Mouse (Mus musculus) fibroblast of lung, adult 2 months (primary cell): ENCODE results near the gene Gm10644.

ENCODE experiments used
- DNase-seq: peaks from one replicate; pipeline ENCODE4 v3.0.0-alpha.2; 2011; ENCODE audit warnings: low read depth

The Gm10644 gene

DNA sequence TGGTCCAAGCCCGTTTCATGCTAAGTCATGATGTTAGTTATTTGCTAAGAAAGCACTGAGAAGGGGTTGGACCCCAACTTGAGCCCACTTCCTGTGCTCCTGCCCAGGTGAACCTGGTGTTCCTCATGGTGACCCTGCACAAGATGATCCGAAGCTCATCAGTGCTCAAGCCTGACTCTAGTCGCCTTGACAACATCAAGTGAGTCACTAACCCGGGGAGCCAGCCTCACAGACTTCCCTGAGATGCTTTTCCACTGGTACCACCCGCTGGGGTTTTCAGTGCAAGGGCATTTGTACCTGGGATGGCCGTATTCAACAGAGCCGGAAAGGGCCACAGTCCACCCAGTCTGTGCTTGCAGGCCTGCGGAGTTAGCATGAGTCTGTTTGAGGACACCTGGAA is 19.6 kb downstream of the Gm10644 start:
- no peak for DNase-seq

DNA sequence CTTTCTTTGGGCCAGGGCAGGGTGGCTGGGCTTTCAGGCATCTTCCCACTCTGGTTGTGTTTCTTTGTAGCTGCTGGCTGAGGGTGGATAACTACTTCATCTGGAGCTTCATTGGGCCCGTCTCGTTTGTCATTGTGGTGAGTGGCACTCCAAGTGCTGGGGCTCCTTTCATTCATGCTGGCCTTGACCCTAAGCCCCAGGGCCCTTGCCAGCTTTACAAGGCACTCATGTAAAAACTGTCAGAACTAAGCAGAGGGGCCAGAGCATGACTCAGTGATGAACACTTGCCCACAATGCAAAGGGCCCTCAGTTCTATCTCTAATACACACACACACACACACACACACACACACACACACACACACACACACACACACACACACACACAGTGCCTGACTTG is 20.0 kb downstream of the Gm10644 start:
- no peak for DNase-seq

DNA sequence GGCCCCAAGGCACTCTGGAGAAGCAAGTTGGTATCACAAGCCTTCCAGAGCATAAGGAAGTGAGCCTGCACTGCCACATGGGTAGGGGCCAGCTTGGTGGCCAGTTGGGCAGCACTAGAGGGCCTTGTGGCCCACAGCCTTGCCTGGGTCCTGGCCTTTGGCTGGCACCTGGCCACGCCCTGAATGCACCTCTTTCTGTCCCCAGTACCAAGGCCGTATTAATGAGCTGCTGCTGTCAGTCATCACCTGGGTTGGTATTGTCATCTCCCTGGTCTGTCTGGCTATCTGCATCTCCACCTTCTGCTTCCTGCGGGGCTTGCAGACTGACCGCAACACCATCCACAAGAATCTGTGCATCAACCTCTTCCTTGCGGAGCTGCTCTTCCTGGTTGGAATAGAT is 20.8 kb downstream of the Gm10644 start:
- DNase-seq, result no peak

DNA sequence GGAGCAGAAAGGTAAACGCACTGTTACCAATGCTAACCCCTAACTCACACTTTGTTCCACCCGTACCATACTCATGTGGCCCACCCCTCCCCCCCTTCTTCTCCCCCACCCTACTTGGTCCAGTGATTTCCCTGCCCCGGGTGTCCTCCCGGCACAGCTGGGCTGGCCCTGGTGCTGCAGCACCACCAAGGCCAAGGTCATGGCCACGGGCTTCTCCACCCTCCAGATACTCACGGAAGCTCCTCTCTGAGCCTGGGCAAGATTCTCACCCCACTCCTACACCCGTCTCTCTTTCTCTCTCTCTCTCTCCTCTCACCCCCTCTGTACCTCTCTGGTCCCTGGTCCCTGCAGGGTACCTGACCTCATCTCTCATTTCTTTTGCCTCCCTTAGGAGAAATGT is 28.7 kb downstream of the Gm10644 start:
- DNase-seq, result no peak

DNA sequence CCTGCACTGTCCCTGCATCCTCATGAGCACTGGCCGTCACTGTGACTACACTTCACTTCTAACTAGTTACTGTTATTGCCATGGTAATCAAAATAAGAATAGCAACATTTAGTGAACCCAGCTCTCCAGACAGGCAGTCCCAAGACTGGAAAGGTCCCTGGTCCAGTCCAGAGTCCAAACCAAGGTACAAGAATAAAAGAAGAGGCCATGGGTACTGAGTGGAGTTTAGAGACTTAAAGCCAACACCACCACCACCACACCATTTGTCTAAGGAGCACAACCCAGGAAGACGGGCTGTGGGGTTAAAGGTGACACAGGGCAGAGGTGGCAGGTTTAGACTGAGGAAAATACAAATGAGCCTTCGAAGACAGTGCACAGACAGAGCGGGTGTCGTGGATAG is 30.4 kb downstream of the Gm10644 start:
- no peak for DNase-seq

DNA sequence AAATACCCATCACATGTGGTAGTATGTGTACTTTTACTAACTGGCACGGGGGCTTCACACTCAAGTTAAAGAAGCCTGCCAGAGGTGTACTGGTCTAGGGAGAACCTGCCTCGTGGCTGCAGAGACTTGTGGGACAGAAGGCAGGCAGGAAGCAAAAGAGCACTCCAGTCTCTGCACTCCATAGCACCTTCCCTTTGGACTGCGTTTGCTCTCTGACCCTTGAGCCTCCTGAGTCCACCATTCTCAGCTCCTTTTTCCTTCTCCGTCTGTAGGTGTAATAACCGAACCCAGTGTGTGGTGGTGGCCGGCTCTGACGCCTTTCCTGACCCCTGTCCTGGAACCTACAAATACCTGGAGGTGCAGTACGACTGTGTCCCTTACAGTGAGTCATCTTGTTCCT is 32.3 kb downstream of the Gm10644 start:
- no peak for DNase-seq

DNA sequence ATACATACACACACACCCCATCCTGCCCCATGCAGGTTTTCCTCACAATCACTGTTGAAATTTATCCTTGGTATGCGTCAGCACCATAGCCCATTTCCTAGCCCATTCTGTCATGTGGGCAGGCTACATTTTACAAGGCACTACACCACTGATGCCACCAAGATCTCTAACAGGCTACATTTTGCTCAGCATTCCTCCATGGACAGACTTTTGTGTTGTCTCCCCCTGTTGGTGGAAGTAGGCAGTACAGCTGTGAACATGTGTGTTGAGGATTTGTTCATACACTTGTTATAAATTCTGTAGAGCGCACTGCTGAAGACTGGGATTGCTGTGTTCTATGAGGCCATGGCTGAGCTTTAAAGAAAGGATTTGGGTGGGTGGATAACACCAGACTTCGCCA is 33.4 kb downstream of the Gm10644 start:
- peak; percentile 49 for DNase-seq

DNA sequence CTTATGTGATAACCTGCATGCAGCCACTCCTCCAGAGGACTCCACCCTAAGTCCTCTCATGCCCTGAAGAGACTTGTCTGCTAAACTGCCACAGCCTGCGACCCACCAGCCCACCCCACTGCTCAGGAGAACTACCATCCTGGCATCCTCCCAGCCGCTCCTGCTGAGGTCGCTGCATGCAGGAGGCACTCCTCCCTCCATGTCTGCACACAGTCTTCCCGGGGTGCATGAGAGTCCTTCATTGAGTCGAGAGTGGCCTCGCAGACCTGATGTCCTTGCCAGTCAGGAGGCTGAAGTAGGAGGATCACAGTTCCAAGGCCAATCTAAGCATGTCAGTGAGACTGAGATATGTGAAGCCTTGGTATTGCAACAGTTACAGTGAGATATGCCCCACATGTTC is 37.4 kb downstream of the Gm10644 start:
- no peak for DNase-seq

DNA sequence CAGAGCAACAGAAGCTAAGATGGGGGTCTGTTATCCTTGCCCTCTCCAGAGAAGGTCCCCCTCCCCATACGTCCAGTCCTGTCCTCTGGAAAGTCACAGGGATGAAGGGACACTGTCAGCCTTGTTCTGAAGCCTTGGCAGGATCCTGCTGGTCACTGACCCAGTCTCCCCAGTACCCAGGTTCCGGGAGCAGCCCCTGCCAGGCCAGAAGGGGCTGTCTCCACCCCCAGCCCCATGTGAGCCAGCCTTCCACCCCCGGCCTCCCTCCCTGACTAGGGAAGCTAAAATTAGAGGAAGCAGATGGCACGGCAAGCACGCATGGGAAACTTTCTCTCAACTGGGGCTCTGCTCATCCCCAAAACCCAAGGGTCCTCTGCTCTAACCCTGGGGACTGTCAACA is 39.0 kb downstream of the Gm10644 start:
- no peak for DNase-seq

DNA sequence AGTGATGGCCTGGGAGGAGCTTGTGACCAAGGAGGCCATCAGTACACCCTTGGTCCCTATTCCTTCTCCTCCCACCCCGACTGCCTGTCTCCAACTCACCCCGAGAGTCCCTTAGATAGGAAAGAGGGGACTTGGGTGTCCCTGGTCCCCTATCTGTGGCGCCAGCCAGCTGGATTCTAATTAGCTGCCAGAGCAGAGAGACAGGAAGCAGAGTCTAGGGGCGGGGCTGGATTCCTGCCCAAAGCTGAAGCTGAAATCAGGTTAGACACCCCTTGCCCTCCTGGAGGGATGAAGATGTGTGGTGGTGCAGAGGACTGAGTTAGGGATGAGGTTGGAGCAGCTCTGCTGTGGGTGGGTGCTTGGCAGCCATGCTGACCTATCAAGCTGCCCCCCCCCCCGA is 40.1 kb downstream of the Gm10644 start:
- DNase-seq, result no peak

DNA sequence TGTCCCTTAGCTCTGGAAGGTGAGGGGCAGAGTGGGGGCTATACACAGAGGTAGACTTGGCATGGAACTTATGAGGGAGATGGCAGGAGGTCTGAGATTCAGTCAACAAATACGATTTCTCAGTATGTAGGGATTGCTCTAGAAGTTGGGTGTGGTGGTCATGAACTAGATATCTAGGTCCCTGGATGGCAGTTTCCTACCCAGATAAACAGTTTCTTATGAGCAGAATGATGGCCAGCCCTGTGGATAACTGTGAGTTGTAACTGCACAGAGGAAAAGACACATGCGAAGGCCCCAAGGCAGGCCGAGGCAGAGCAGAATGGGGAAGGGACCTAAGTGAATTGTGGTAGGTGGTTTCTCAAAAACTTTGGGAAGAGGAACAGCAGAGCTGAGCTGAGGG is 40.8 kb downstream of the Gm10644 start:
- DNase-seq, result no peak

DNA sequence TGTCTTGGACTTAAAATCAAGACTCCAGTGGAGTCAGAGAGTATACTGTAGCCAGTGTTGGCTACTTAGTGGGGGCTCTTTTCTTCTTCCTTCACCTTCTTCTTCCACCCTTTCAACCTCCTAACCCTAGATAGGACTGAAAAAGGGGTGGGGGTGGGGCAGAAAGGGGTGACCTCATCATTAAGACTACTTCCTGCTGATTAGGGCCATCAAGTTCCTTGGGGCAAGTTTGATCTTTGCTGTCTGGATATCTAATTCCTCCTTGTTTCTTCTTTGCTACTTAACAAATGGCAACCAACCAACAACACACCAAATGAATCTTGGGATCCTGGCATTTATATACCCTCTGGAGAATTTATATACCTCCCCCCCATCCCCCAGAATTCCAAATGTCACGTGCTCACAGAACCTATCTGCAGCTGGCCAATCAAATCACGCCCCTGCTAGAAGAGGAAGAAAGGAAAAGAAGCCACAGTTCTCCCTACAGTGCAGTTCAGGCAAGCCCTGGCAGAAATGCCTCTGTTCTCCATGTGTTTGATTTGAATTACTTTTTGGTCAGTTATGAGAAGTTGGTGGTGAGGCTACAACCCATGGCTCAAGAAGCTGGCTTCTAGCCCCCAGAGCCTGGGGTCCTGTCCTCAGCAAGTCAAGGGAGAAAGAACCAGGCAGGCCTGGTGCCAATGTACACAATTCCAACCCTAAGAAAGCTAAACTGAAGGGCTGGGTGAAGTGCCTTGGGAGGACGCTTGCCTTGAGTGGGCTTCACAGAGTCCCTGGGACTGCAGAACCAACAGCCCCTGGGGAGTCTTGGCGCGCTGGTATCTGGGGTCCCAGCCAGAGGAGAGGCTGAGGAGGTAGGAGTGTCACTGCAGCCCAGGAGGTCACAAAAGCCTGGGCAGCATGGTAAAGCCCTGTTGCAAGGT is 42.9 kb downstream of the Gm10644 start:
- no peak for DNase-seq

DNA sequence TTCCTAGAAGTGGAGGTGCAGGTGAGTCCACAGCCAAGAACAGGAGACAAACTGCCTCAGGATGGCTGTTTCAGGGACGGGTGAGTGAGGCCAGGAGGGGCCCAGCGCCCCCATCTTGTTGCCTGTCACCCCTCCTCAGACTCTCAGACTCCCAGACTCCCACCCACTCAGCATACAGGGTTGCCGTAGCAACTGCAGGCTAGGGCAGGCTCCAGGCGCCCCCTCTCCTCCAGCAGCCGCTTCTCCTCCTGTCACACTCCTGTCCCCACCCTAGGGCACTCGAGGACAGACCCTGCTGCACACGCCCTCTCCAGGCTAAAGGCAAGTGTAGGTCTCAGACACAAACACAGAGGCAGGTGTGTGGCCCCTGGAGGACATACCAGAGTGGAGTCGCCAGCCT is 45.7 kb downstream of the Gm10644 start:
- DNase-seq, result no peak

DNA sequence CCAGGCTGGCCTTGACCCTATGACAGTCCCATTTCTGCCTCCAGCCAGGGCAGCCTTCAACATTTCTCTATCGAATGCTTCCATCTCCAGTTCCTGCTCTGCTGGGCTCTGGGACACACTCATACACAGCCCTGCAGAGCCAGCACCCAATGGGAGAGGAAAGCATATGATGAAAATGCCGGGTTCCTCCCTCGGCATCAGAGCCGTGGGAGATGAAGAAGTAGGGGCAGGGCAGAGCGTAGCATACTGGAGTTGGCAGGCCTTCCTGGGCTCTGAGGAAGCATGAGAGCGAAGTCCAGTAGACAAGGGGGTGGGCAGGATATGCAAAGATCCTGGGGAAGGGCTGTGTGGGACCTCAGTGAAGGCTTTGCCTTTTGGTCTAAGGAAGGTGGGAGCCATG is 46.4 kb downstream of the Gm10644 start:
- DNase-seq, result no peak

DNA sequence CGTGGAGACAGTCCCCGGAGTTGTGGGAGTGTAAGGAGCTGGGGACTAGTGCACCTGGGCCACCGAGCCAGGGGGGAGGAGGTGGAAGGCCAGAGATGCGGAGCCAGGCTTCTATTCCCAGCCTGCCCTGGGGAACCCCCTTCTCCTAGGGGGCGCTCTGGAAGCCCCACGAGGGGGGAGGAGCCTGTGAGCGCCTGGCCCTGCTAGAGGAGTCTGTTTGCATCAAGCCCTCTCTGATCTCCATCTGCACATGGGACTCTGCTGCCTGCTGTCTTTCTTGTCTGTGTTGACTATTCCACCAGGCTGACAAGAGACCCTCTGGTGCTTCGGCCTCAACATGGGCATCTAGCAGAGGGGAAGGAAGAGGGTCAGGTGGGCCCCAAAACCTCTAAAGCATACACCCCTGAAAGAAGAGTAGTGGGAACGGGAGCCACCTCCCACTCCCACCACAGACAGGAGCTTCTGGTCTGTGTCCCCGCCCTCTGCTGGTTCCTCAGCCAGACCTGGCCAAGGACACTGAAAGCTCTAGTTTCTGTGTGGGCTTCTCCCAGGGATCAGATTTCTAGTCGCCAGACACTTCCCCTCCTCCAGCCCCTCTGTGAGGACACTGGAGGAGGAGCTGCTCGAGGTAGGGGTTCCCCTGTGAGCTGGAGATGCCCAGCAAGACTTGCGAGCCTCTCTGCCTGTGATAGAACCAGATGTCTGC is 51.9 kb downstream of the Gm10644 start:
- no peak for DNase-seq

DNA sequence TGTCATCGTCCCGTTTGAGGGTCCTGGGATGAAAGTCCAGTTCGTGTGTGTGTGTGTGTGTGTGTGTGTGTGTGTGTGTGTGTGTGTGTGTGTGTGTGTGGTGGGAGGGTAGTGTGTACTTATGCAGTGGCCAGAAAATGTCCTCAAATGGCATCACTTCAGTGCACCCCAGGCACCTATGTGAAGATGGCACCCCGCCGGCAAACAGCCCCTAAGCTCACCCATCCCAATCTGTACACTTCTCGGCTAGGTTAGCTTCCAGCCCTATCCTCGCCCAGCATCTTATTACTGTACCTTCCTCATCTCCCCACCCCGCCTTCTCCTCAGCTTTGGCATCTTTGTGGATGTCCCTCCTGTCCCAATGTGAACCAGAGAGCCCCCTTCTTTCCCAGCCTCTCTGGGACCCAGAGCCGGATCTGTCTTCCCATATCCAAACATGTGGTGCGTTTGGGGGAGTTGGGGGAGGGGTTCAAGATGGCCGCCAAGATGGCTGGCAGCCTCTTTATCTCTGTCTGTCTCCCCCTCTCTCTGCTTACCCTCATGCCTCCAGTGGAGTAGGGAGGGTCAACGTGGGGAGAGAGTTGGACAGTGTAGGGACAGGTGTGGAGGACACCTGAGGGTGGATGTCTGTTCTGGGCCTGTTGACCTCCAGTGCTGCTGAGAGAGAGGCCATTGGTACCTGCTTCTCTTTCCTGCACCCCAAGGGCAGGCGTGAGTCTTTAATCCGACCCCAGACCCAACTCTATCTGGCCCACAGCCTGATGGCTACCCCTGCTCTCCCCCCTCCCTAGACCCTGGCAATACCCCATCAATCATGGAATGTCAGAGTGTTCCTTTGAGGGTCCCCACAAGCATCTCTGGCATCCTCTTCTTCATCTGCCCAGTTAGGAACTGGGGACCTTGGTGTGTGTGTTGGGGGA is 53.2 kb downstream of the Gm10644 start:
- no peak for DNase-seq

DNA sequence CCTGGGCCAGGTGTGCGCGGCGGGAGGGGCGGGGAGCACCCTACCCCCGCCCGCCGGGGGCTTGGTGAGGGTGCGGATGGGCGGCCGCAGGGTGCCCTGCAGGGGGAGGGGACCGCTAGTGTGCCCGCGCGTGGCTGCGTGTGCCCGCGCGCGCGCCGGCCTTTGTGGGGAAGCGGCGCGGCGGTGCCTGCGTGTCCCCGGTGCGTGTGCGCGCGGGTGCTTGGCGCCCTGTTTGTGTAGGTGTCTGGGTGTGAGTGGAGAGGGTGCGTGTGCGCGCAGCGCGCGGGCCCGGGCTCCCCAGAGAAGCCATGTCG is 54.1 kb downstream of the Gm10644 start:
- DNase-seq, result no peak

DNA sequence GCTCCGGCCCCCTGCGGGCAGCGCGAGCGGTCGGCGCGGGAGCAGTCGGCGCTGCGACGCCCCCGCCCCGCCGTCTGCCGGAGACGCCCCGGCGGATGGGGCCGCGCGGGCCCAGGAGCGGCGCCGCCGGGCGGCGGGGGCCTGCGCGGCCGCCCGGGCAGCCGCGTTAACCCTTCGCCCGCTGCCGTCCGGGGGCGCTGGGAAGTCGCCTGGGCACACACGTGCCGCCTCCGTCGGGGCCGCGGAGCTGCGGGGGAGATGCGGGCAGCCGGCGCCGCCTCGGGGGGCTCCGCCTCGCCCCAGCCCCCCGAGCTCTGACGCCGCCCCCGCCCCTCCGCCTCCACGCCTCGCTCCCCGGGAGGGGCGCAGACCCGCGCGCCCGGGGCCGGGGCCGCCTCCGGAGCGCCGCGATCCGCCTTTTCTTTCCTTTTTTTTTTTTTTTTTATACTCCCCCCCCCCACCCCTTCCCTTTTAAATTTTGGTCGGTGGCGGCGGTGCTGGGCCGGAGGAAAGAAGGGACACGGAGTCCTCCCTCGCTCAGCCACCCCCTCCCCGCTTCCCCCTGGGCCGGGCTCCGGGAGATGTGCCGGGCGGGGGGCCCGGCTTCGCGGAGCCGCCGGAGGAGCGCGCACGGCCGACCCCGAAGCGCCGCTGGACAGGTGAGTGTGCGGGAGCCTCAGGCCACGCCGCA is 54.6 kb downstream of the Gm10644 start:
- DNase-seq, result no peak

DNA sequence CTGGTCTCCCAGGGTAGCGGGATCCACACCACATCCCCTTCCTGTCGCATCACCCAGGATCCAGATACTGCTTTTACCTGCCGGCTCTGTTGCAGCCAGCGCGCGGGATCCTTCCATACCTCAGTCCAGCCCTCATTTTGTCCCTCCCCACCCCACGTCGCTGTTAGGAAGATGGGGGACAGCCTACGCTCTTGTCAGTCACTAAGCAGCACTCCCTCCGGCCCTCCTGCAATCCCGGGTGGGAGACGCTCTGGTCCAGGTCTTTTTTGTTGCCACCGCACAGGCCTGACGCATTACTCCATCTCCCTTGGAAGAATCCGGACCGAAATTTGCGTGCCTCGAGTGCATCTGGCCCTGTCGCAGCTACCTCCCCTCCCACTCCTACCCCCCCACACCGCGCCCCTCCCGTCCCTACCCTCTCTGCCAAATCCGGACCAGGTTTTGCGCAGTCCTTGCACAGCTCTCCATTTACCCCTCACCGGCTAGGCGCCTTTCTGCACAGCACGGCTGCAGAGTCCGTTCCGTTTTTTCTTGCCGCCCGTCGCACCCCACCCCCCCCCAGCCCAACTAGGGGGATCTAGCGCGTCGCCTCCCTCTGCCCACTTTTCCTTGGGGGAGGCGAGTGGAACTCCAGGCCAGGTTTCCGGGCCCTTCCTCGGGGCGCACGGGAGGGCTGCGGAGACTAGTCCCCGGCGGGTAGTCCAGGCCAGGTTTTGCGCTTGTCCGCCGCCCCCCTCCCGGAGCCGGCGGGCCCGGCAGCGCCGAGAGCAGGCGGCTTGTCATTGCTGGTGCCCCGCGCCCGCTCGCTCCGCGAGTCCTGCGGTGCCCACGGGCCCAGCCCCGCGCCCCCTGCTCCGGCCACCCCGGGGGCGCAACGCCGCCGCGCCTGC is 55.4 kb downstream of the Gm10644 start, which contains the start of gene Adgrl1:
Adgrl1 (plus strand) TSS at position 743 of the 890 bp plus-strand sequence.
- peak; percentile 94 for DNase-seq

DNA sequence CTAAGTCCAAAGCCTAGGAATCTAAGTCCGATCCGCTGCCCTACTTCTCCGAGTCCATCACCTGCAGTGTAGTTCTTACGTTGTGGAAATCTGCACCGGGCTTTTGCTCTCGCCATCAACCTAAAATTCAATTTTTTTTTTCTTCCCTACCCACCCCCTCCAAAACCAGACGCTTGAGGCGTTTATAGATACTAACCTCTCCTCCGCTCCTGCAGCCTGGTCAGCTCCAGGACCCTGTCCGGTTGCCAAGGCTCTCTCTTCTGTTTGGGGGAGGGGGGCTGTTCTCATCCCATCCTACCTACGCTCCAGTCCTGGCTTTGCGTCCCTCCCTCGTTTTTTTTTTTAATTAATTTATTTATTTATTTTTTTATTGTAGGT is 56.0 kb downstream of the Gm10644 start:
- peak; percentile 65 for DNase-seq

DNA sequence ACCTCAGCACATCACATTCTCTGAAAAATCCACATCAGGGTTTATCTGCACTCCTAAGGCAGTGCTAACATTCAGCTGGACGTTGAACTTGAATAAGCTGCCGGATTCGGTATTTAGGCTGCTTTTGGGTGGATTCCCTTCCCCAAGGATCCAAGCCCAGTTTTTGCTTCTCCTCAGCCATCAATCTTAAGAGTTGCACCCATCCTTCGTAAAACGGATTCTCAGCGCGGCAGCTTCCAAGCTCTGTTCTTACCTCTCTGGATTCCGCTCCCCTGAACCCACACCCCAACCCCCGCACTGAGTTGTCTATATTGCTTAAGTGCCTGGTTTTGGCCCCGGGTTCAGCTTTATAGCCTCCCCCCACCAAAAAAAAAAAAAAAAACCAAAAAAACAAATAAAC is 56.5 kb downstream of the Gm10644 start:
- no peak for DNase-seq
